Mouse (Mus musculus): ENCODE measurements around the gene Lmo1.

Lmo1 gene

DNA sequence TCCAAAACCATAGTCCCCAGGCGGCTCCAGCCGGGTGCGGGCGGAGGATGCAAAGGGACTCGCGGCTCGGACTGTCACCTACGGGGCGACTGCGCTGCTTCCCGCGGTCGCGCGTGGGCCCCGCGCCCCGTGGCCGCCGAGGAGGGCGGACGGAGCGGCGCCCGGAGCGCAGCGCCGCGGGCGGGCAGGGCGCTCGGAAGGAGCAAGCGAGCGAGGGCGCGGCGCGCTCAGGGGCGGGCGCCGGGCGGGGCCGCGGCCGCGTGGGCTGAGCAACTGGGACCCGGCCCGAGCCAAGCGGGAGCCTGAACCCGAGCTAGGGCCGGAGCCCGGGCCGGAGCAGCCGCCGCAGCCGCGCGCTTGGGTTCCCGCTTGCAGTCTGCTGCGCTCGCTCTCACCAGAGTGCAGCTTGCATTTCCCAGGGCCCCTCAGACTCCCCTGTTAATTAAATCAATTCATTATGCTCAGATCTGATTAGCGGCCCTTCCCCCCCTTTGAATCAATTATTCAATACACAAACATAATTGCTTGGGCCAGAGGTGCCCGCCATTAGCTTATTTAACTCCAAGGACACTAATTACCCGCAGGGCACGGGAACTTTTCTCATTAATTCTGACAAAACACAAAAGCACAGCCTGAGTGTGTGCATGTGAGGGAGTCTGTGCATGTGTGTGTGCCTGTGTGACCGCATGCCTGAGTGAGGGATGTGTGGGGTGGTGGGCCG is at the start of gene Lmo1:
TSS of gene Lmo1 (minus strand) at position 259 of the 721 bp plus-strand sequence.
- DNase-seq (ENCODE audit: low spot score): peak; percentile 69

DNA sequence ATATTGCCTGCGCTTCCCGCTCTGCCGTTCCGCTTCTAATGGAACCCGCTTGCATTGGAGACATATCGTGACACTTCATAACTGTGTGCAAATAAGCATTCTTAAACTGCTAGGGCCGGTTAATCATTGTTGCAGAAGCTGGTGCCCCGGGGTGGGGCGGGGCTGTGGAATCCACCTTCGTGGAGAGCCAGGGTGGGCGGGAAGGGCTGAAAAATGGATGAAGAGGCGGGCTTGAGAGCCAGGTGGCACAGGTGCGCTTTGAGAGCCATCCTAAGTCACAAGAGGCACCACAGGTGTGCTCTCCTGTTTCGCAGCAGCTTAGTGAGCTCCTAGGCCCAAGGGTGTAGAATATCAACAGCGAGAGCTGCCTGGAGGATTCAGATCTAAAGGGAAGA is 46.7 kb upstream of the Lmo1 start:
- no peak for DNase-seq (ENCODE audit: low spot score)

- DNase-seq (ENCODE audit: low spot score): no peak
Observed at GRCm38 (mm10) chr7:109220766-109221715, 46.0 kb upstream of the Lmo1 start.

GRCm38 (mm10) chr7:109220026-109220425 is 45.0 kb upstream of the Lmo1 start:
- DNase-seq (ENCODE audit: low spot score): no peak

GRCm38 (mm10) chr7:109218977-109219271 is 43.9 kb upstream of the Lmo1 start:
- peak; percentile 25 for DNase-seq (ENCODE audit: low spot score)

- DNase-seq (ENCODE audit: low spot score): peak; percentile 88
Observed at GRCm38 (mm10) chr7:109218130-109218976, 43.3 kb upstream of the Lmo1 start.

DNA sequence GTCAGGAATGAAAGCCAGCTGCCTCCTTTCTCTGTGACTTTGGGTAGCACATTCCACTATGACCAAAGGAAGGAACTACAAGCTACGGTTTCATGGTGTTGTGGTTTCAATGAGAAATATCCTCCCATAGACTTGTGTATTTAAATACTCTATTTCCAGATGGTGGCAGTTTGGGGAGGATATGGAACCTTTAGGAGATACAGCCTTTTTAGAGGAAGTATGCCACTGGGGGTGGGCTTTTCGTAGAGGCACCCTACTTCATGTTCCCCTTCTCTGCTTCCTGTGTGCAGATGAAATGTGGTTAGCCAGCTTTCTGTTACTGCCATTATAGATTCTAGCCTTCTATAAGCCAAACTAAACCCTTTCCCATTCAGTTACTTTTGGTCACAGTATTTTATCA is 34.8 kb upstream of the Lmo1 start:
- no peak for DNase-seq (ENCODE audit: low spot score)

- no peak for DNase-seq (ENCODE audit: low spot score)
Observed at GRCm38 (mm10) chr7:109207811-109208210, 32.8 kb upstream of the Lmo1 start.

GRCm38 (mm10) chr7:109206358-109206757 is 31.4 kb upstream of the Lmo1 start:
- no peak for DNase-seq (ENCODE audit: low spot score)

DNA sequence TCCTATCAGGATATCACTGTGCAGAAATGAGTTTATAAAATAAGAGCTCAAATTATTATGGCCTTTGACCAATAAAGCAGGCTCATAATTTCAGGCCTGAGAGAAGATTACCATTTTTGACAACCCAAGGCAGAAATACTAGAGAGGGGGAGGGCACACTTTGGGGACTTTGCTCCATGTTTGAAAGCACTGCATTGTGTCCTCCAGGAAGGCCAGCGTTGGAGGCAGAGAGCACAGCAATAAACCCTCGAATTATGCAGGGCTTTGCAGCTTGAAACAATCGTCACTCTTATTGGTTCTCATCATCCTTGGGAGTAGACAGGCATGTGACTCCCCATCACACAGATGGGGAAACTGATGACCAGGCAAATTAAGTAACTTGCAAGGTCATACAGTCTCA is 28.1 kb upstream of the Lmo1 start:
- no peak for DNase-seq (ENCODE audit: low spot score)

- no peak for DNase-seq (ENCODE audit: low spot score)
Observed at GRCm38 (mm10) chr7:109200559-109200958, 25.6 kb upstream of the Lmo1 start.

GRCm38 (mm10) chr7:109197161-109197650 is 22.2 kb upstream of the Lmo1 start:
- no peak for DNase-seq (ENCODE audit: low spot score)

DNA sequence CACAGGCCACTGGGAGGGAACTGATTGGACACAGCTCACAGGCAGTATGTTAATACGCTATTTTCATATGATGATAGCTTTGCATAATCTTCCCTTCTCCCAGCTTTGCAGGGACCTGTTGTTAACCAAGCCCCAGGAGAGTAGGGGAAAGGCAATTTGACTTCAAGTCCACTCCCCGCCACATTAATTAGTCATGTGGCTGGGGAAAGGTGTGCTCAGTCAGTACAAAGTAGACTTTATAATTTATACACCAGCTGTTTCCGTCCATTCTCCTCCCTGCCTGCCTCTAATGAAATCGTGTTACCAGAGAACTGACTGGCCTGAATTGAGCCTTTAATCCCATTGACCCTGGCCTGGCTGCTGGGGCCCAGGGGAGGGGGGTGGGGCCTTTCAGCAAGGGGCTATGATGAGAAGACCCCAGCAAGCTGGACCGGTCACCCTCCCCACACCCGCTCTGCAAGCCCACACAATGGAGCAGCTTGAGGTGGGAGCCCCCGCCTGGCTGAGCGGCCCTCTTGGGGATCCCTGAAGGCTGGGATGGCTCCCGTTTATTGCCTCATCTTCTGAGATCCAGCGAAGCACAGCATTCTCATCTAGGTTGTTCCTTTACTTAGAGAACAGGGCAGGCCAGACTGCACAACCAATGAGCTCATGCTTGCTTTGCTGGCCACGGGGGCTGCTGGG is 21.5 kb upstream of the Lmo1 start:
- no peak for DNase-seq (ENCODE audit: low spot score)

- no peak for DNase-seq (ENCODE audit: low spot score)
Observed at GRCm38 (mm10) chr7:109195982-109196381, 21.0 kb upstream of the Lmo1 start.

DNA sequence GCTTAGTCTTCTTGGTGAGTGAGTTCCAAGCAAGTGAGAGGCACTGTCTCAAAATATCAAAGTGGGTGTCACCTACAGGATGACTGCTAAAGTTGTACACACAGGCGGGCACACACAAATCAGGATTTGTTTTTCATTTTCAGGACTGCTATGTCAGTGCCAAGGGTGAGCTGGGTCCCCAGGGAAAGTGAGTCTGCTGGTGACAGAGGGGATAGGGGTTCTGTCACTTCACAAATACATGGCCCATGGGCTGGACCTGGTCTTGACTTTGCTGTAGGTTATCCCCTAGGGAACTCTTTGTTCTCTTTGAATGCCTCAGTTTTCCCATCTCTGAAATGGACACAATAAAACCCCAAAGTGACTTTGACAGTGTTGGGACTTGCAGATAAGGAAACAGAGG is 19.8 kb upstream of the Lmo1 start:
- no peak for DNase-seq (ENCODE audit: low spot score)

DNA sequence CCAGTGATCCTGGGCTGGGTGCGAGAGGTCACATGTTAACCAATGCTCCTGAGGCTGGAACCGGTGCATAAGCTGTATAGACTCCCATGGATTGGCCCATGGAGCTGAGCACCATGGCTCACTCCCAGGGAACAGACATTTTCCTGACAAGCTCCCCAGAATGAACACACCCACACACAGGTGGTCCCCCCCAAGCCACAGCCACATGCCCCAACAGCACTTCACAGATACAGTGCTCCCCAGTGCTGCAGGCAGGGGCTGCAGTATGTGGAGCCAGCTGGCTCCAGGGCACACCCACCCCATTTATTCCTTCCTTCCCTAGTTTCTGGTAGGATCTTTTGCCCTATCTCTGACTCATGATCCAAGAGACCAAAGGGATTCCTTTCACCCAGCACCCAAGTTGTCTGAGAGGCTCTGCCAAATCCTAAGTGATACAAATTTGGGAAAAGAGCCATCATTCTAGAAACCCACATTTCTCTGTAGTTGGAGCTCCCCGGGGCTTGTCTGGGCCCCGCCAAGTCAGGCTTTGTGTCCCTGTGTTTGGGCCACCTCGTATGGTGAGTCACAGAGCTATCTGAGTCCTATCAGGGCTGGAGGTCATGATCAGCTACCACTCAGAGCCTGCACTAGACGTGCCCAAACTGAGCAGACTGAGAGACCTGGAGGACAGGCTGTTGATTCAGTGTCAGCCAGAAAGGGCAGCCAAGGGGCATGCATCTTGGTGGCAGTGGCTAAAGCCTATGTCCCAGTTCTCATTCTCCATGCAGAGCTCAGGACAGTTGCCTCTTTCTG is 12.4 kb upstream of the Lmo1 start:
- no peak for DNase-seq (ENCODE audit: low spot score)

- DNase-seq (ENCODE audit: low spot score): no peak
Observed at GRCm38 (mm10) chr7:109185975-109186374, 11.0 kb upstream of the Lmo1 start.

- no peak for DNase-seq (ENCODE audit: low spot score)
Observed at GRCm38 (mm10) chr7:109185564-109185963, 10.6 kb upstream of the Lmo1 start.

- no peak for DNase-seq (ENCODE audit: low spot score)
Observed at GRCm38 (mm10) chr7:109176688-109177087, 1.7 kb upstream of the Lmo1 start.

- no peak for DNase-seq (ENCODE audit: low spot score)
Observed at GRCm38 (mm10) chr7:109175670-109176625, 941 bp upstream of the Lmo1 start.

All from MN1 (cell line).